Mouse (Mus musculus): ENCODE data around the gene Ube2s.

GRCm38 (mm10) chr7:4856508-4856907 lies 44.1 kb upstream of the Ube2s start:
- TF ChIP-seq CTCF (IDR thresholded peaks at IDR 0.05; ENCODE audit: extremely low read depth, insufficient read depth, low read length) (no peak), POLR2A (IDR thresholded peaks at IDR 0.05; ENCODE audit: extremely low read depth, insufficient read depth, low read length) (no peak)
